Mouse (Mus musculus) embryonic fibroblast, embryonic 13.5 days (primary cell): ENCODE measurements at regions not wholly inside any gene's neighbourhood (a gene's known extent, or its start where the extent isn't known, plus 50 kb on each side); places are given as distances from the start of the nearest gene placed in this dataset.

Experiments used
- H3K27ac ChIP-seq: 2 replicates; pipeline ENCODE4 v1.5.1; 2012; ENCODE audit warnings: low read length, control low read depth, inconsistent platforms; ENCODE audit not compliant: insufficient read depth
- H3K4me1 ChIP-seq: 2 replicates; pipeline ENCODE4 v1.6.1; 2011; ENCODE audit warnings: low read length; ENCODE audit not compliant: control insufficient read depth, insufficient read depth
- H3K4me3 ChIP-seq: 2 replicates; pipeline ENCODE4 v1.5.1; 2011; ENCODE audit warnings: mild to moderate bottlenecking, control low read depth, low read length; ENCODE audit not compliant: insufficient read depth
- CTCF ChIP-seq: IDR thresholded peaks from 2 replicates; pipeline ENCODE4 v1.5.1; 2011; ENCODE audit warnings: mild to moderate bottlenecking, control low read depth, low read length, moderate library complexity, borderline replicate concordance; ENCODE audit not compliant: insufficient read depth
- POLR2A ChIP-seq: IDR thresholded peaks from 2 replicates; pipeline ENCODE4 v1.6.1; 2011; ENCODE audit warnings: low read depth, mild to moderate bottlenecking, control low read depth, low read length, moderate library complexity

GRCm38 (mm10) chr13:71303956-71304355 is 462.3 kb upstream of the Adamts16 start:
- Histone ChIP-seq H3K4me1 (no peaks in the 10 kb centered on the region), H3K4me3 (no peak overlapping the region), H3K27ac (no peak overlapping the region)
- no peak for TF ChIP-seq POLR2A
- TF ChIP-seq CTCF = no peak

GRCm38 (mm10) chr13:71275991-71276390 is 434.4 kb upstream of the Adamts16 start:
- no peak for TF ChIP-seq POLR2A
- TF ChIP-seq CTCF = no peak
- H3K27ac ChIP-seq = no peak overlapping the region
- no peaks in the 10 kb centered on the region for H3K4me1 ChIP-seq
- H3K4me3 ChIP-seq = no peak overlapping the region

GRCm38 (mm10) chr13:71274139-71274538 is 432.5 kb upstream of the Adamts16 start:
- Histone ChIP-seq H3K27ac (no peak overlapping the region), H3K4me1 (no peaks in the 10 kb centered on the region), H3K4me3 (no peak overlapping the region)
- TF ChIP-seq POLR2A = no peak
- no peak for TF ChIP-seq CTCF

GRCm38 (mm10) chr13:71273485-71273884 is 431.9 kb upstream of the Adamts16 start:
- no peaks in the 10 kb centered on the region for H3K4me1 ChIP-seq
- TF ChIP-seq POLR2A = no peak
- TF ChIP-seq CTCF = no peak
- H3K27ac ChIP-seq = no peak overlapping the region
- H3K4me3 ChIP-seq = no peak overlapping the region

- TF ChIP-seq CTCF = no peak
- no peak for TF ChIP-seq POLR2A
- Histone ChIP-seq H3K4me3 (no peak overlapping the region), H3K4me1 (no peaks in the 10 kb centered on the region), H3K27ac (no peak overlapping the region)
These were observed 431.5 kb upstream of the Adamts16 start for GRCm38 (mm10) chr13:71273067-71273466.

GRCm38 (mm10) chr13:71272431-71272830 is 430.8 kb upstream of the Adamts16 start:
- TF ChIP-seq POLR2A (no peak), CTCF (no peak)
- Histone ChIP-seq H3K4me1 (no peaks in the 10 kb centered on the region), H3K27ac (no peak overlapping the region), H3K4me3 (no peak overlapping the region)

- Histone ChIP-seq H3K4me3 (no peak overlapping the region), H3K4me1 (no peaks in the 10 kb centered on the region), H3K27ac (no peak overlapping the region)
- TF ChIP-seq CTCF (no peak), POLR2A (no peak)
These were observed 430.3 kb upstream of the Adamts16 start for GRCm38 (mm10) chr13:71271727-71272418.

- H3K27ac ChIP-seq = no peak overlapping the region
- no peak for TF ChIP-seq CTCF
- TF ChIP-seq POLR2A = no peak
- no peak overlapping the region for H3K4me3 ChIP-seq
- H3K4me1 ChIP-seq = no peaks in the 10 kb centered on the region
These were observed 428.8 kb upstream of the Adamts16 start for GRCm38 (mm10) chr13:71270370-71270769.

GRCm38 (mm10) chr13:71269496-71269895 is 427.9 kb upstream of the Adamts16 start:
- Histone ChIP-seq H3K4me1 (no peaks in the 10 kb centered on the region), H3K27ac (no peak overlapping the region), H3K4me3 (no peak overlapping the region)
- TF ChIP-seq POLR2A = no peak
- TF ChIP-seq CTCF = no peak

GRCm38 (mm10) chr13:71263315-71263878 is 421.8 kb upstream of the Adamts16 start:
- Histone ChIP-seq H3K4me1 (no peaks in the 10 kb centered on the region), H3K27ac (no peak overlapping the region), H3K4me3 (no peak overlapping the region)
- TF ChIP-seq CTCF (no peak), POLR2A (no peak)
